Mouse (Mus musculus) bone marrow macrophage, adult 2 months (primary cell): Measurements from ENCODE around the gene Mfsd9.

Experiments
- CTCF ChIP-seq: IDR thresholded peaks from 2 replicates; pipeline ENCODE4 v1.5.1; 2012; ENCODE audit warnings: low read depth, mild to moderate bottlenecking, low read length, moderate library complexity
- POLR2A ChIP-seq: IDR thresholded peaks from 2 replicates; pipeline ENCODE4 v1.6.1; 2012; ENCODE audit warnings: mild to moderate bottlenecking, low read depth, low read length, borderline replicate concordance

DNA sequence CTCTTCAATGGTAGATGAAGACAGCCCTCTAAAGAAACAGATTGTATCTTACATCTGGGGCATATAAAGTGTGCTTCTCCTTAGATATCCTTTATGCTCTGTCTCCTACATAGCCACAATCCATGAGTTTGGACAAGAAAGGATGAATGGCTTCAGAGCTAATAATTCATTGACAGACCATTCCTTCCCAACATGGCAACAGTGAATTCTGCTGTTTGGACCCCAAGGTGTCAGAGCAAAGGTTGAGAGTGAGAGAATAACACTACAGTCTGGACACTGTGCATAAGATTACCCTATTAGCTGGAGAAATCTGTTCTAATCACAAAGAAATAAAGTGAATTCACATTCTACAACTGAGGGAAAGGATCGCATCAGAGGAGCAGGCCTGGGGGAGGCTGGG lies 5.0 kb upstream of the Mfsd9 start:
- TF ChIP-seq POLR2A (no peak), CTCF (no peak)
